Mouse (Mus musculus): ENCODE measurements around the gene AU022252. TPM values are rescaled to one million over a fixed set of nuclear protein-coding genes. Genes with fewer than 3 reads are reported as not detected.
A peak's percentile ranks its signal among the peaks of the same experiment; 100 is the strongest.

The AU022252 gene
- polyA plus RNA-seq, 1 experiment from 2014 or later, result 34.4 TPM

DNA sequence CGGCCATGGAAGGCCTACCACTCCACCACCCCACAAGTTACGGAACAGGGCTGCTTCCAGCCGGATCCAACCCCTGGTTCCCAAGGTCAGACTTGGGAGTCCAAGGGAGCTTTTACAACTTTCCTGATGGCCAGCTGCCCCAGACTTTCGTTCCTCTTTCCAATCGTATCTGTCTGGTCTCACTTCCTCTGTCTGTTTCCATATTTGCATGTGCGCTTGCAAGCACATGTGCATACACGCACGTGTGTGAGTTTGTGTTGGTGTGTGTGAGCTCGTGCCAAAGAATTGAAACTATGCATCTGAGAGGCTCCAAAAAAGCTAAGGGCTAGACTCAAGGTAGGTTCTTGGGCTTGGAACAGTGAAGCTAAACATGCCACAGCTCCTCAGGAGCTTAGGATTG is 51.1 kb downstream of the AU022252 start:
- WGBS, result 86% methylated on average over 9 of the region's 9 CpGs
- H3K4me2 ChIP-seq, result no peak overlapping the region
- no peaks in the 10 kb centered on the region for H3K27me3 ChIP-seq
- H3K36me3 ChIP-seq, result no peaks in the 10 kb centered on the region
- H3K9me3 ChIP-seq, result no peaks in the 10 kb centered on the region
- H3K27ac ChIP-seq, result no peak overlapping the region
- no peaks in the 10 kb centered on the region for H3K4me1 ChIP-seq
- H3K4me3 ChIP-seq, result no peak overlapping the region
- ATAC-seq (ENCODE audit: borderline replicate concordance, extremely low read depth, low FRiP score, low TSS enrichment), result no peak
- H3K9ac ChIP-seq, result no peak overlapping the region

DNA sequence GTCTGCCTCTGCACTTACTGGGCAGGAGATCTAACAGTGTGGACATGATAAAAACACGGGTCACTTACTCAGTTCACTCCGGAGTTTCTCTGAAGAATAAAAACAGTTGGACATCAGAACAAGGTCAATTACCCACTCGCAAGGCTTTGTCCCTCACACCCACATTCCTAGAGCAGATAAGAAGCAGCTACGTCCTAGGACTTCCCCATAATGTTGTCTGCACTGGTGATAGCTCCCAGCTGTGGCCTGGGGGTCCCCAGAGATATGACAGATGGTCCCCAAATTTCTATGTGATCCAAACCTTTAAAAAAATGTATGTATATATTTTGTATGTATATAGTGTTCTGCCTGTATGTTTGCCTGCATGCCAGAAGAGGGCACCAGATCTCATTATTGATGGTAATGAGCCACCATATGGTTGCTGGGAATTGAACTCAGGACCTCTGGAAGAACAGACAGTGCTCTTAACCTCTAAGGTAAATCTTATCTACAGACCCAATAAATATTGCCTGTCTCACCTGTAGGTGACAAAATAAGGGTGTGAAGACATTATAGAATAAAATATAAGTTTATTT is 52.3 kb downstream of the AU022252 start:
- 42% methylated on average over 4 of the region's 4 CpGs for WGBS

DNA sequence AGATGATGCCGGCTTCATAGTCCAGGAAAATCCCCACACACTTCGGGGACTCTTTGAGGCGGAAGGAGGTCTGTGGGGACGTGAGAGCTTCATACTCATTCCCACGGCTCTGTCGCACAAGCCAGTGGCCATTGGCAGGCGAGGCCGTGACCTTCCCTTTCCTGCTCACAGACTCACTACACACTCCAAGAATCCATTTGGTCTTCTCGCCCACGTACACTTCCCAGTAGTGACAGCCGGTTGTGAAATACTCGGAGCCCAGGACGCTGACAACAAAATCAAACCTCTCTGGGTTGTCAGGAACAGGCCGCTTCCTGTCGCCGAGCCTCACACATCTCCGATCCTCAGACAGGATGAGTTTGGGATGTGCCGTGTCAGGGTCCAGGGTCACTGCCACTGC is 54.2 kb downstream of the AU022252 start:
- H3K4me1 ChIP-seq, result peaks cover 2% of the 10 kb centered on the region; the same call in 1 of the 2 replicates
- no peak overlapping the region for H3K27ac ChIP-seq
- H3K36me3 ChIP-seq, result no peaks in the 10 kb centered on the region
- no peak overlapping the region for H3K9ac ChIP-seq
- no peak for ATAC-seq (ENCODE audit: borderline replicate concordance, extremely low read depth, low FRiP score, low TSS enrichment)
- no peaks in the 10 kb centered on the region for H3K27me3 ChIP-seq
- 43% methylated on average over 18 of the region's 18 CpGs for WGBS
- H3K9me3 ChIP-seq, result no peaks in the 10 kb centered on the region
- H3K4me2 ChIP-seq, result no peak overlapping the region
- H3K4me3 ChIP-seq, result no peak overlapping the region

More for the DNA sequence above, 52.3 kb downstream of the AU022252 start:
- Histone ChIP-seq H3K4me3 (no peak overlapping the region), H3K27ac (no peak overlapping the region), H3K27me3 (no peaks in the 10 kb centered on the region), H3K36me3 (no peaks in the 10 kb centered on the region), H3K4me2 (no peak overlapping the region), H3K9me3 (no peaks in the 10 kb centered on the region), H3K9ac (no peak overlapping the region), H3K4me1 (no peaks in the 10 kb centered on the region)
- no peak for ATAC-seq (ENCODE audit: borderline replicate concordance, extremely low read depth, low FRiP score, low TSS enrichment)

DNA sequence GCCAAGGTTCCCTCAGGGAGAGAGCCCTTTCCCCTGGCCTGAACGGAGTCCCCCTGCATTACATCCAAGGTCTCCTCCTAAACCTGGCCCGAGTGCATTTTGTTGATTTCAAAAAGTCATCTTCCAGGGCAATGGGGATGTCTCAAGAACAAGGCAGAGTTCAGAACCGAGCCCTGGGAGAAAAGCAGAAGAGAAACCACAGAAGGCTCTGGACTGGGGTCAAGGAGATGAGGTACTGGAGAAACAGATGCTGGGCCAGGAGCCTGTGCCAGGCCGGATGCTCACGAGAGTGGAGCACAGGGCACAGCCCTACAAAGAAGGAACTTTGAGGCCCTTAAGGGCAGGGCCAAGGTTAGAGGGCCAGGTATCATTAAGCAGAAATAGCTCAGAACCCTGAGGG is 54.8 kb downstream of the AU022252 start:
- ATAC-seq (ENCODE audit: borderline replicate concordance, extremely low read depth, low FRiP score, low TSS enrichment), result no peak
- Histone ChIP-seq H3K36me3 (no peaks in the 10 kb centered on the region), H3K4me2 (no peak overlapping the region), H3K27ac (no peak overlapping the region), H3K27me3 (no peaks in the 10 kb centered on the region), H3K9me3 (no peaks in the 10 kb centered on the region), H3K4me1 (peaks cover 8% of the 10 kb centered on the region; the same call in 1 of the 2 replicates), H3K9ac (no peak overlapping the region), H3K4me3 (no peak overlapping the region)
- 64% methylated on average over 5 of the region's 5 CpGs for WGBS

DNA sequence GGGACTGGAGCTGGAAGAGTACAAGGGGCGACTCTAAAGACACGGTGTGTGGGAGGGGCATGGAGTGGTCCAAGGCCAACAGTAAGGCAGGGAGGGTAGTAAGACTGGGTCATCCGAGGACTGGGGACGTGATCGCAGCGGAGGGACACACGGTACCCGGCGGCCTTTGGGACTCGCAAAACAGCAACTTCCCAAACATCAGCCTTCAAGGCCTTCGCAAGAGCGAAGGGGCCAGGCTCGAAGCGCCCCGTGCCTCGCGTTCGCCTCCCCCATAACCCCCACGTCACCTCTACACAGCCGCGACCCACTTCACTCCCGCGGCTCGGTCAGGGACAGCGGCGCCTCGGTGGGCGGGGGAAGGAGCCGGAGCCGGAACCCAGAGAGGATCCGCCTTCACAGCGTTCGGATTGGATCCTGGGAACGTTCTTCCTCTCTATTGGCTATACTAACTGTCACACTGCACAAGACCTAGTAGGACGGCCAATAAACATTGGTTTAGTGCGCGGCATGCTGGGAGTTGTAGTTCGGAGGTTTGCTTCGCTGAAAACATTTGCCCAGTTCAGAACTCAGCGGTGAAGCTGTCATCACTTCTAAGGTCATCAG is 58.6 kb downstream of the AU022252 start, which contains the start of gene Zfp691:
Gene Zfp691, minus strand, starts transcription at position 345 of the 603 bp plus-strand sequence.
- ATAC-seq (ENCODE audit: borderline replicate concordance, extremely low read depth, low FRiP score, low TSS enrichment), result peak; percentile 100
- Histone ChIP-seq H3K4me1 (peaks cover 10% of the 10 kb centered on the region; the same call in 1 of the 2 replicates), H3K27me3 (no peaks in the 10 kb centered on the region)

DNA sequence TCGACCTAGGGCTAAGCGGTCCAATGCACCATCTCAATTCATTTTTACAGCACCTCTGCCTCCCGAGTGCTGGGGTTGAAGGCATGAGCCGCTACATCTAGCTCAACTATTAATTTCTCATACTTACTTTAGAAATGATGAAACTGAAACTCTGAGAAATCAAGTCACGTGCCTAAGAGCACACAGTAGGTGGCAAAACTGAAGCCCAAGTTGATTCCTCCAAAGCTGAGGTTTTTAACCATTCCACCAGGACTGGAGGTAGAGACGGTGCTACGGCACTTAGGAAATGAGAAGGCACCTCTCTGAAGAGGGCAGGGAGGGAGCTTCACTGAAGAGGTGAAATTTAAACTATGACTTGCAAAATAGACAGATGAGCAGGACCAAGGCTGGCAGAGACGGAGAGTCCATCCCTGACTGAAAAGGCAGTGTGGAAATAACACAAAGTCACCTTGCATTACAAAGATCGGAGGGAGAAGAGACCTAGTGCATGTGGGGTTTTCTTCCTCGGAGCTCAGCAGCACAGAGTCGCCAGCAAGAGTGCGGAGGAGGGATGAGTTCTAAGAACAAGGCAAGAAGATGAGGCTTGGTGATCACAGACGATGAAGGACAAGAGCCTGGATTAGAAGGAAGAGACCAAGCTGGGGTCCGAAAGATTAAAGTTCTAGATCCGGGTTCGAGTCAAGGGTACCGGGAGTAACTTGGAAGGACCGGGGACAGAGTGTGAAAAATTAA is 59.4 kb downstream of the AU022252 start:
- H3K4me1 ChIP-seq, result peaks cover 10% of the 10 kb centered on the region; the same call in 1 of the 2 replicates
- WGBS, result 32% methylated on average over 18 of the region's 18 CpGs
- no peaks in the 10 kb centered on the region for H3K27me3 ChIP-seq
- peak overlapping the region; percentile 73 for H3K4me2 ChIP-seq
- H3K9ac ChIP-seq, result peak overlapping the region; percentile 90
- no peak overlapping the region for H3K27ac ChIP-seq
- ATAC-seq (ENCODE audit: borderline replicate concordance, extremely low read depth, low FRiP score, low TSS enrichment), result no peak
- peaks cover 21% of the 10 kb centered on the region for H3K36me3 ChIP-seq
- no peaks in the 10 kb centered on the region for H3K9me3 ChIP-seq
- H3K4me3 ChIP-seq, result peak overlapping the region; percentile 82

More for the DNA sequence above, 58.6 kb downstream of the AU022252 start, which contains the start of gene Zfp691:
- Histone ChIP-seq H3K4me2 (peak within 1 kb of the TSS; percentile 73), H3K4me3 (peak within 1 kb of the TSS; percentile 82), H3K9me3 (no peaks in the 10 kb centered on the region), H3K27ac (no peak within 1 kb of the TSS), H3K9ac (peak within 1 kb of the TSS; percentile 90), H3K36me3 (peaks cover 17% of the 10 kb centered on the region)
- WGBS, result under 1% methylated on average over 40 of the region's 40 CpGs

DNA sequence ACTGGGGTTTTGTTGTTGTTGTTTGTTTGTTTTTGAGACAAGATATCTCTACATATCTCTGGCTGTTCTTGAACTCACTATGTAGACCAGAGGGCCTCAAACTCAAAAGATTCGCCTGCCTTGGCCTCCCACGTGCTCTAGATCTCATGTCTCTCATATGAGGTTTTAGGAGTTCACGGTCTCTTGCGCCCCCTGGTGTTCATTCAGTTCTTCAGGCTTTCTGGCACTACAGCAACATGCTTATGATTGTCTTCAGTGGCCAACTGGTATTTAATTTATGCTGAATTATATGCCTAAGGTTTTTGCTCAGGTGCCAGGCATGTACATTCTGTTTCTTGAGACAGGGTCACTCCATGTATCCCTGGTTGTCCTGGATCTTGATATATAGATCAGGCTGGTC is 64.8 kb downstream of the AU022252 start:
- ATAC-seq (ENCODE audit: borderline replicate concordance, extremely low read depth, low FRiP score, low TSS enrichment), result no peak

DNA sequence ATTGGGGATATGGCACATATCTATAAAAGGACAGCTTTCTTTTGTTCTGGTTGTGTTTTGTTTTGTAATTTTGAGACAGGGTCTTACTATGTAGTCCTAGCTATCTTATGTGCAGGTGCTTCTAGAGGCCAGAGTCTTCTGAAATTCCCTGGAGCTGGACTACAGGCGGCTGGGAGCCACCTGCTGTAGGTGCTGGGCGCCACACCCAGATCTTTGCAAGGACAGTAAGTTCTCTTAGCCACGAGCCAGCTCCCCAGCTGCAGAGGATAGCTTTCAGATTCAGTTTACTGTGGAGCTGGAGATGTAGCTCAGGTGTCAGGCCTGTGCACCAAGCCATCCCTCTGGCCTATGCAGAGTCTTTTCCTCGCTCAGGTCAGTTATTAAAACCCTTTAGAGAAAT is 65.4 kb downstream of the AU022252 start:
- no peak overlapping the region for H3K9ac ChIP-seq
- no peak overlapping the region for H3K4me2 ChIP-seq
- WGBS, result 73% methylated on average over 4 of the region's 4 CpGs
- ATAC-seq (ENCODE audit: borderline replicate concordance, extremely low read depth, low FRiP score, low TSS enrichment), result no peak
- H3K9me3 ChIP-seq, result no peaks in the 10 kb centered on the region
- no peaks in the 10 kb centered on the region for H3K27me3 ChIP-seq
- no peaks in the 10 kb centered on the region for H3K4me1 ChIP-seq
- no peak overlapping the region for H3K27ac ChIP-seq
- no peak overlapping the region for H3K4me3 ChIP-seq
- peaks cover 21% of the 10 kb centered on the region for H3K36me3 ChIP-seq

More for the DNA sequence above, 64.8 kb downstream of the AU022252 start:
- peaks cover 2% of the 10 kb centered on the region; the same call in 1 of the 2 replicates for H3K4me1 ChIP-seq
- H3K4me2 ChIP-seq, result no peak overlapping the region
- H3K9me3 ChIP-seq, result no peaks in the 10 kb centered on the region
- no peak overlapping the region for H3K9ac ChIP-seq
- WGBS, result 7% methylated on average over 4 of the region's 4 CpGs
- no peak overlapping the region for H3K27ac ChIP-seq
- no peaks in the 10 kb centered on the region for H3K27me3 ChIP-seq
- no peak overlapping the region for H3K4me3 ChIP-seq
- H3K36me3 ChIP-seq, result peaks cover 21% of the 10 kb centered on the region

DNA sequence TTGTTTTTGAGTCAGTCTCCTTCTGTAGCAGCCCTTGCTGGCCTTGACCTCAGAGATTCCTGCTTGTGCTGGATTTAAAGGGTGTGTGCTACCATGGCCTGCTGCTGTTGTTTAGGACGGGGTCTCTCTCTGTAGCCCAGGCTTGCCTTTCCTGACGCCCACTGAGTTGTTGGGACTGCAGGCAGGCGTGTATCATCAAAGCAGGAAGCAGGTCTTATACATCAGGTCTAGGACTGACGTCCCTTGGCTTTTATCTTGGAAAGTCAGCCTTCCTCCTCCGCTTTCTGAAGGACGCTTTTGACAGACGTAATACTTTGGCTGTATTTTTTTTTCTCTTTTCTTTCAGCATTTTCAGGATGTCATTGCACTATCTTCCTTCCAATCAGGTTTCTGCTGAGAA is 66.6 kb downstream of the AU022252 start:
- H3K4me3 ChIP-seq, result no peak overlapping the region
- 67% methylated on average over 7 of the region's 7 CpGs for WGBS
- no peaks in the 10 kb centered on the region for H3K27me3 ChIP-seq
- H3K9me3 ChIP-seq, result no peaks in the 10 kb centered on the region
- H3K4me2 ChIP-seq, result no peak overlapping the region
- no peak for ATAC-seq (ENCODE audit: borderline replicate concordance, extremely low read depth, low FRiP score, low TSS enrichment)
- no peak overlapping the region for H3K27ac ChIP-seq
- no peaks in the 10 kb centered on the region for H3K4me1 ChIP-seq
- peaks cover 21% of the 10 kb centered on the region for H3K36me3 ChIP-seq
- no peak overlapping the region for H3K9ac ChIP-seq

DNA sequence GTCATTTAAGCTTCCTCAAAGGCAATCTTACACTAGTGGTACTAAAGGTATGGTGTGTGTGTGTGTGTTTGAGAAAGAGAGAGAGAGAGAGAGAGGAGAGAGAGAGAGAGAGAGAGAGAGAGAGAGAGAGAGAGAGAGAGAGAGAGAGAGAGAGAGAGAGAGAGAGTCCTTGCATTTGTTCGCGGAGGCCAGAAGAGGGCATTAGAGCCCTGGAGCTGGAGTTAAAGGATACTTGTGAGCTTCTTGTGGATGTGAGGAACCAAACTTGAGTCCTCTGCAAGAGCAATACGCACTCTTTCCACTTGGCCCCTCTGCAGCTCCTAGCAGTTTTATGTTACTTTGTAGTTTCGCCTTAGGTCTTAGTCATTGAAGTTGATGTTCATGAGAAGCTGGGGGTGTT is 69.5 kb downstream of the AU022252 start:
- H3K4me1 ChIP-seq, result no peaks in the 10 kb centered on the region
- H3K4me2 ChIP-seq, result no peak overlapping the region
- H3K9ac ChIP-seq, result no peak overlapping the region
- WGBS, result 62% methylated on average over 4 of the region's 4 CpGs
- no peak overlapping the region for H3K27ac ChIP-seq
- no peak for ATAC-seq (ENCODE audit: borderline replicate concordance, extremely low read depth, low FRiP score, low TSS enrichment)
- H3K4me3 ChIP-seq, result no peak overlapping the region
- H3K36me3 ChIP-seq, result no peaks in the 10 kb centered on the region
- no peaks in the 10 kb centered on the region for H3K27me3 ChIP-seq
- H3K9me3 ChIP-seq, result no peaks in the 10 kb centered on the region

DNA sequence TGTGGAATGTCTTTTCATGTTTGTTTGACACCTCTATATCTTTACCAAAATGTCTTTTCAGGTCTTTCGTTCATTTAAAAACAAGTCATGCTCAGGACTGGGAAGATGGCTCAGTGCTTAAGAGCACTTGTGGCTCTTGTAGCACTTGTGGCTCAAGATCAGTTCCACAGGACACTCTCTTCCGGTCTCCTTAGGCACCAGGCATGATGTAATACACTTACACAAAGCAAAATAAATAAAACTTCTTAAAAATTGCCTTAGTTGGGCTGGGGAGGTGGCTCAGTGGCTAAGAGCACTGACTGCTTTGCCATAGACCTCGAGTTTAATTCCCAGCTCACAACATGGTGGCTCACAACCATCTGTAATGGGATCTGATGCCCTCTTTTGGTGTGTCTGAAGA is 71.2 kb downstream of the AU022252 start:
- WGBS, result 50% methylated on average over 3 of the region's 3 CpGs
- Histone ChIP-seq H3K4me3 (no peak overlapping the region), H3K4me1 (no peaks in the 10 kb centered on the region), H3K27me3 (no peaks in the 10 kb centered on the region), H3K9ac (no peak overlapping the region), H3K4me2 (no peak overlapping the region), H3K27ac (no peak overlapping the region), H3K36me3 (no peaks in the 10 kb centered on the region), H3K9me3 (no peaks in the 10 kb centered on the region)
- no peak for ATAC-seq (ENCODE audit: borderline replicate concordance, extremely low read depth, low FRiP score, low TSS enrichment)

DNA sequence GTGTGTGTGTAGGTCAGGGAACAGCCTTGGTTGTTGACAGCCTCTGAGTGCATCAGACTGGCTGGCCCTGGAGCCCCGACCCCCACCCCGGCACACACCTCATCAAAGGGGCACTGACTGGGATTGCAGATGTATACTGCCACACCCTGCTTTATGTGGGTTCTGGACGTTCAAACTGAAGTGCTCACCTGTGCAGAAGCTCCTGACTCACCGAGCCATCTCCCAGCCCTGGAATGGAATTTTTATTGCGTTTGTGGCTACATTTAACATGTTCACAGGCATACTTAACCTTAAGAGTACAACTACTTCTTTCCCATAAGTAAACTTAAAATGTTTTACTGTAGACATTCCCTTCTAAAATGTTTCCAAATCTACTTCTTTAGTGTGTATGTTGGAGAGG is 74.6 kb downstream of the AU022252 start:
- no peaks in the 10 kb centered on the region for H3K27me3 ChIP-seq

More for the DNA sequence above, 74.6 kb downstream of the AU022252 start:
- peak; percentile 62 for ATAC-seq (ENCODE audit: borderline replicate concordance, extremely low read depth, low FRiP score, low TSS enrichment)
- no peak overlapping the region for H3K4me3 ChIP-seq
- no peak overlapping the region for H3K9ac ChIP-seq
- no peak overlapping the region for H3K4me2 ChIP-seq
- no peaks in the 10 kb centered on the region for H3K36me3 ChIP-seq
- no peaks in the 10 kb centered on the region for H3K4me1 ChIP-seq
- no peaks in the 10 kb centered on the region for H3K9me3 ChIP-seq
- 59% methylated on average over 5 of the region's 5 CpGs for WGBS
- no peak overlapping the region for H3K27ac ChIP-seq
